ENCODE assay signal across 16 mouse cellular contexts in genomic region chr12:75855621-75856020, GRCm38 (mm10). TPM values are rescaled to one million over a fixed set of nuclear protein-coding genes. Genes with fewer than 3 reads are reported as not detected.
A peak's percentile ranks its signal among the peaks of the same experiment; 100 is the strongest.
DNase-seq lines count a peak whose midpoint lies in the region; ATAC-seq lines count a peak whose summit lies in the region.
"Had no signal": no experiment of that assay in that cellular context is flagged by ENCODE, and none has a peak within 500 bp of the region (broad histone marks: within the 10 kb centered on the region; RNA-seq: fewer than 3 reads in every experiment).

No protein-coding gene starts in this region.

- no peak overlapping the region for H3K9ac ChIP-seq in heart, embryonic 11.5 days (ENCODE audit: low read depth, low read length)
- H3K9ac ChIP-seq in kidney, embryonic 14.5 days (ENCODE audit: low read depth, low read length), result no peak overlapping the region
- no peak overlapping the region for H3K9ac ChIP-seq in intestine, embryonic 15.5 days

- H3K27ac ChIP-seq in heart, embryonic 11.5 days (ENCODE audit: low read depth, low read length), result peak overlapping the region; percentile 67
- H3K27ac ChIP-seq in kidney, embryonic 14.5 days (ENCODE audit: low read depth, low read length), result no peak overlapping the region
- peak overlapping the region; percentile 51; the same call in 1 of the 2 replicates for H3K27ac ChIP-seq in intestine, embryonic 15.5 days
- H3K27ac ChIP-seq: forebrain, embryonic 10.5 days; layer of hippocampus, adult 2 months had no signal

- H3K4me1 ChIP-seq in heart, embryonic 11.5 days (ENCODE audit: control insufficient read depth, insufficient read depth, low read length), result peaks cover 42% of the 10 kb centered on the region
- H3K4me1 ChIP-seq in kidney, embryonic 14.5 days (ENCODE audit: control insufficient read depth, insufficient read depth, low read length), result peaks cover 11% of the 10 kb centered on the region; the same call in 1 of the 2 replicates
- H3K4me1 ChIP-seq in megakaryocyte, embryonic 14.5 days, result peaks cover 17% of the 10 kb centered on the region
- peaks cover 20% of the 10 kb centered on the region for H3K4me1 ChIP-seq in intestine, embryonic 15.5 days (replicated peaks)

- H3K4me3 ChIP-seq in heart, embryonic 11.5 days (ENCODE audit: low read depth, low read length), result no peak overlapping the region
- H3K4me3 ChIP-seq in kidney, embryonic 14.5 days (ENCODE audit: low read length), result no peak overlapping the region
- H3K4me3 ChIP-seq in megakaryocyte, embryonic 14.5 days (replicated peaks), result peak overlapping the region; percentile 60
- H3K4me3 ChIP-seq in intestine, embryonic 15.5 days (replicated peaks), result no peak overlapping the region
- H3K4me3 ChIP-seq: forebrain, embryonic 10.5 days; hindbrain, embryonic 10.5 days; layer of hippocampus, adult 2 months had no signal

- no peaks in the 10 kb centered on the region for H3K9me3 ChIP-seq in heart, embryonic 11.5 days (replicated peaks; ENCODE audit: control insufficient read depth, low read length)
- no peaks in the 10 kb centered on the region for H3K9me3 ChIP-seq in kidney, embryonic 14.5 days (ENCODE audit: control insufficient read depth, low read length)
- no peaks in the 10 kb centered on the region for H3K9me3 ChIP-seq in megakaryocyte, embryonic 14.5 days
- H3K9me3 ChIP-seq in intestine, embryonic 15.5 days, result no peaks in the 10 kb centered on the region
- H3K9me3 ChIP-seq: forebrain, embryonic 10.5 days; hindbrain, embryonic 10.5 days had no signal

- no peaks in the 10 kb centered on the region for H3K36me3 ChIP-seq in heart, embryonic 11.5 days (ENCODE audit: control insufficient read depth, insufficient read depth, low read length)
- no peaks in the 10 kb centered on the region for H3K36me3 ChIP-seq in kidney, embryonic 14.5 days (ENCODE audit: control insufficient read depth, insufficient read depth, low read length)
- no peaks in the 10 kb centered on the region for H3K36me3 ChIP-seq in megakaryocyte, embryonic 14.5 days (replicated peaks; ENCODE audit: low read length)
- H3K36me3 ChIP-seq in intestine, embryonic 15.5 days, result no peaks in the 10 kb centered on the region

- H3K27me3 ChIP-seq in heart, embryonic 11.5 days (ENCODE audit: control insufficient read depth, insufficient read depth, low read length), result no peaks in the 10 kb centered on the region
- no peaks in the 10 kb centered on the region for H3K27me3 ChIP-seq in kidney, embryonic 14.5 days (ENCODE audit: control insufficient read depth, insufficient read depth, low read length)
- H3K27me3 ChIP-seq in megakaryocyte, embryonic 14.5 days (replicated peaks), result peaks cover 25% of the 10 kb centered on the region
- H3K27me3 ChIP-seq in intestine, embryonic 15.5 days (replicated peaks), result no peaks in the 10 kb centered on the region
- H3K27me3 ChIP-seq: CH12.LX had no signal

- H3K4me2 ChIP-seq in heart, embryonic 11.5 days, result no peak overlapping the region; the same call in 1 of the 2 replicates
- H3K4me2 ChIP-seq in kidney, embryonic 14.5 days (replicated peaks; ENCODE audit: low read depth, low read length), result no peak overlapping the region
- no peak overlapping the region for H3K4me2 ChIP-seq in intestine, embryonic 15.5 days (replicated peaks)

- DNase-seq in heart, adult 8-10 months (ENCODE audit: low spot score), result no peak
- DNase-seq in kidney, adult 9 months, result peak; percentile 78
- DNase-seq in cerebellum, adult 11-12 months, result no peak
- DNase-seq: cerebellum, postnatal 10 days; gastrocnemius, postnatal 10 days; right cerebral cortex, postnatal 25 days; thymus, postnatal 4 days had no signal

- 74% methylated on average over 9 of the region's 9 CpGs for WGBS in heart, embryonic 11.5 days (ENCODE audit: insufficient replicate concordance)
- WGBS in kidney, embryonic 14.5 days, result 87% methylated on average over 9 of the region's 9 CpGs
- 85% methylated on average over 9 of the region's 9 CpGs for WGBS in intestine, embryonic 15.5 days

- no peak for ATAC-seq in heart, embryonic 11.5 days (replicated peaks; ENCODE audit: insufficient number of reproducible peaks, low FRiP score, low TSS enrichment)
- no peak for ATAC-seq in kidney, embryonic 14.5 days (ENCODE audit: low FRiP score, low TSS enrichment)
- ATAC-seq in megakaryocyte, adult 5-6 weeks (ENCODE audit: poor library complexity, severe bottlenecking), result no peak
- no peak for ATAC-seq in intestine, embryonic 15.5 days

RNA-seq across cellular contexts. Expression of gene Syne2, which starts 37.7 kb away (rescaled TPM):
- polyA plus RNA-seq in heart, embryonic 11.5 days (2014; fragmentation: Nextera tagmentation; extraction: Ambion mirVana), result 45.2 and 64.1 TPM in 2 replicates
- total RNA-seq in heart, adult 8-10 months (2022), result 10 to 100 TPM; 32.6 to 39.6 (median 36.4) TPM
- 39.3 and 69.0 TPM in 2 replicates for polyA plus RNA-seq in kidney, embryonic 14.5 days (2014; fragmentation: Nextera tagmentation; extraction: Ambion mirVana)
- polyA plus RNA-seq in megakaryocyte, embryonic 14.5 days (2012; ENCODE audit: insufficient read depth, low replicate concordance), result 0.61 and 0.78 TPM in 2 replicates
- total RNA-seq in megakaryocyte, adult 5-6 weeks (2015), result 17.4 and 17.8 TPM in 2 replicates
- total RNA-seq in megakaryocyte, adult 5-6 weeks (2017), result 31.6 and 34.6 TPM in 2 replicates
- polyA plus RNA-seq in intestine, embryonic 15.5 days (2015; fragmentation: Nextera tagmentation; extraction: Ambion mirVana), result 35.7 and 37.6 TPM in 2 replicates

Comparison
In these comparisons a context has a peak if more than half of its experiments do, and no peak if none do; other contexts are left out.
1. RNA of gene Syne2, which starts 37.7 kb away (polyA plus RNA-seq): 39.3 to 69.0 TPM in kidney, embryonic 14.5 days, 45.2 to 64.1 TPM in heart, embryonic 11.5 days and 35.7 to 37.6 TPM in intestine, embryonic 15.5 days; 0.61 to 0.78 TPM in megakaryocyte, embryonic 14.5 days; every median in the first group is over 10 times any median in the second.